Mouse (Mus musculus): ENCODE results near the gene Btbd35f13.
"Not testable (repeated sequence)": the region's sequence is repeated elsewhere in the genome, so short reads cannot be mapped to it uniquely, and the experiment has no call there.

Gene Btbd35f13

DNA sequence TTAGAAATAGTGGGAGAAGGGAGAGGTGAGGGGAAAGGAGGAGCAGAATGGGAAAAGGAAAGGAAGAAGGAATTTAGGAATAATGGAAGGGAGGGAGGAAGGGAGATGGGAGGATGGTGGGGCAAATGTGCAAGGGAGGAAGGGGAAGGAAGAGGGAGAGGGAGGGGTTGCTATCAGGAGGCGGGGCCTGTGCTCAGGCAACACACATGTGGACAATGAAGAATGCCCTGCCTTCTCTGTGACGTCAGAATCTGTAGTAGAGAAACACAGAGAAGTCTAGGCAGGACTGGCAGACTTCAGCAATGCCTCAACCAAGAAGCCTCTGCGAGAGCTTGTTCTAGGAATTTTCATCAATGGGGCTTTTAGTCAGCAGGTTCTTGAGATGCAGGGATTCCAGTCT is at the start of gene Btbd35f13:
Gene Btbd35f13, plus strand, starts transcription at position 301 of the 400 bp plus-strand sequence.
- not testable (repeated sequence) for DNase-seq

DNA sequence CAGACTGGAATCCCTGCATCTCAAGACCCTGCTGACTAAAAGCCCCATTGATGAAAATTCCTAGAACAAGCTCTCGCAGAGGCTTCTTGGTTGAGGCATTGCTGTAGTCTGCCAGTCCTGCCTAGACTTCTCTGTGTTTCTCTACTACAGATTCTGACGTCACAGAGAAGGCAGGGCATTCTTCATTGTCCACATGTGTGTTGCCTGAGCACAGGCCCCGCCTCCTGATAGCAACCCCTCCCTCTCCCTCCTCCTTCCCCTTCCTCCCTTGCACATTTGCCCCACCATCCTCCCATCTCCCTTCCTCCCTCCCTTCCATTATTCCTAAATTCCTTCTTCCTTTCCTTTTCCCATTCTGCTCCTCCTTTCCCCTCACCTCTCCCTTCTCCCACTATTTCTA is 45.3 kb downstream of the Btbd35f13 start, which contains the start of gene Btbd35f14:
Gene Btbd35f14, minus strand, starts transcription at position 101 of the 400 bp plus-strand sequence.
- DNase-seq: not testable (repeated sequence)
